ENCODE assay signal across 7 mouse cellular contexts in the genomic region with DNA sequence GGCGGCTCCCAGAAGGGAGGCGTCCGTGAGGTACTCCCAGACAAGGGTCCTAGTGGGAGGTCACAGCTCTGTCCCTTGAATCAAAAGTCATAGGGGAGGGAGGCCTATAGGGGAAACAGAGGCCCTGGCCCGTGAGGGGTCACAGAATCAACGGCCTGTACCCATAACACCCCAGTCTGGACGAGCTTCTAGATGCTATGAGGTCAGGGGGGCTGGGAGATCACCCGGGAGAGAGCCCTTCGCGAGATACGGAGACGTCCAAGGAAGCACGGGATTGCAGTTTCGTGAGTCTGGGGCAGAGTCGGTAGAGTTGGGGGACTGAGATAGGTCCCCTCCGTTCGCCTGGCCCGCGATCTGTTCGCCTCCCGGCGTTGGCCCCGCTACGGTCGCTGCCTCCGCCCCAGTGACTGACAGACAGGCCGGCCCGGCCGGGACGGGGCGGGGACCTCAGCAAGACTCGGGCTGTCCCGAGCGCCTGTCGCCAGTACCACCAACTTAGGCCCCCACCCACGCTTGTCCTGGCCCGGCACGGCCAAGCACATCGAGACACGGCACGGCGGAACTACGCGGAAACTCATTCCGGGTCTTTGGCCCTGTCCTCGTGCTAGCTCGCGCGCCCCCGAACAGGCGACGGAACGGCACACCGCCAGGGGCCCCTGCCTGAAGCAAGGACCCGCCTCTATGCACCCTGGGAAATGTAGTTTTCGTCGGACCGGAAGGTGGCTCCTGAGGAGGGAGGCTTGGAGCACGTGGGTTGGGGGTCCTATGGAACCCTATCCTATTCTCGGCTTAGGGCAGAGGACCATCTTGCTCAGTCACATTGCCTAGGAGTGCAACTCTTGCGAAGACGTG. TPM values are rescaled to one million over a fixed set of nuclear protein-coding genes. Genes with fewer than 3 reads are reported as not detected.
DNase-seq lines count a peak whose midpoint lies in the region; ATAC-seq lines count a peak whose summit lies in the region.

A gene (minus strand): TSS at position 409 of the 852 bp plus-strand sequence.

- WGBS in embryonic facial prominence, embryonic 11.5 days = 0% methylated on average over 61 of the region's 61 CpGs
- 0% methylated on average over 58 of the region's 61 CpGs for WGBS in limb, embryonic 11.5 days
- WGBS in midbrain, embryonic 14.5 days = under 1% methylated on average over 61 of the region's 61 CpGs

- ATAC-seq in embryonic facial prominence, embryonic 11.5 days (replicated peaks; ENCODE audit: insufficient number of reproducible peaks, low FRiP score, low TSS enrichment, low read depth) = peak; percentile 94
- ATAC-seq in limb, embryonic 11.5 days (ENCODE audit: insufficient number of reproducible peaks, low FRiP score, low TSS enrichment, low read depth) = peak; percentile 95
- ATAC-seq in midbrain, embryonic 14.5 days (ENCODE audit: low FRiP score, low TSS enrichment) = peak; percentile 95

- H3K9me3 ChIP-seq in embryonic facial prominence, embryonic 11.5 days (replicated peaks; ENCODE audit: control insufficient read depth, low read length) = no peaks in the 10 kb centered on the region
- no peaks in the 10 kb centered on the region for H3K9me3 ChIP-seq in limb, embryonic 11.5 days (ENCODE audit: control insufficient read depth, low read length)
- no peaks in the 10 kb centered on the region for H3K9me3 ChIP-seq in midbrain, embryonic 14.5 days (ENCODE audit: control insufficient read depth, low read length)

- peak within 1 kb of the TSS; percentile 74 for H3K9ac ChIP-seq in embryonic facial prominence, embryonic 11.5 days (replicated peaks; ENCODE audit: low read length)
- H3K9ac ChIP-seq in limb, embryonic 11.5 days (ENCODE audit: low read length) = peak within 1 kb of the TSS; percentile 78
- H3K9ac ChIP-seq in midbrain, embryonic 14.5 days (replicated peaks; ENCODE audit: low read length) = peak within 1 kb of the TSS; percentile 87

- H3K4me2 ChIP-seq in embryonic facial prominence, embryonic 11.5 days (ENCODE audit: low read depth, low read length) = peak within 1 kb of the TSS; percentile 94
- H3K4me2 ChIP-seq in limb, embryonic 11.5 days (ENCODE audit: low read depth, severe bottlenecking) = peak within 1 kb of the TSS; percentile 99
- H3K4me2 ChIP-seq in midbrain, embryonic 14.5 days (ENCODE audit: low read length) = peak within 1 kb of the TSS; percentile 99

- peak; percentile 95 for DNase-seq in adrenal gland, postnatal 14 days
- DNase-seq in embryonic facial prominence, embryonic 11.5 days (ENCODE audit: low spot score) = peak; percentile 98
- DNase-seq in heart, adult 11 months = peak; percentile 99
- peak; percentile 97 for DNase-seq in kidney, adult 18-20 months
- DNase-seq in limb, embryonic 11.5 days (ENCODE audit: low spot score) = peak; percentile 98
- DNase-seq in midbrain, embryonic 14.5 days = peak; percentile 97
- peak; percentile 81 to 93 for DNase-seq in spleen, adult 18-20 months

- H3K27ac ChIP-seq in embryonic facial prominence, embryonic 11.5 days (replicated peaks; ENCODE audit: low read depth, low read length) = peak within 1 kb of the TSS; percentile 74; the same call in 1 of the 2 replicates
- peak within 1 kb of the TSS; percentile 59; the same call in 1 of the 2 replicates for H3K27ac ChIP-seq in limb, embryonic 11.5 days (replicated peaks; ENCODE audit: low read depth, low read length)
- peak within 1 kb of the TSS; percentile 87 for H3K27ac ChIP-seq in midbrain, embryonic 14.5 days (replicated peaks; ENCODE audit: low read depth, low read length)

- H3K27me3 ChIP-seq in embryonic facial prominence, embryonic 11.5 days (ENCODE audit: control insufficient read depth, insufficient read depth, low read length) = no peaks in the 10 kb centered on the region
- no peaks in the 10 kb centered on the region for H3K27me3 ChIP-seq in limb, embryonic 11.5 days (ENCODE audit: control insufficient read depth, insufficient read depth, low read length)
- H3K27me3 ChIP-seq in midbrain, embryonic 14.5 days (ENCODE audit: control insufficient read depth, insufficient read depth, low read length) = no peaks in the 10 kb centered on the region

- H3K36me3 ChIP-seq in embryonic facial prominence, embryonic 11.5 days (replicated peaks; ENCODE audit: control insufficient read depth, insufficient read depth, low read depth, low read length) = no peaks in the 10 kb centered on the region
- H3K36me3 ChIP-seq in limb, embryonic 11.5 days (ENCODE audit: control insufficient read depth, insufficient read depth, low read length) = peaks cover 7% of the 10 kb centered on the region; the same call in 1 of the 2 replicates
- peaks cover 17% of the 10 kb centered on the region for H3K36me3 ChIP-seq in midbrain, embryonic 14.5 days (ENCODE audit: control insufficient read depth, insufficient read depth, low read length)

- peaks cover 4% of the 10 kb centered on the region; the same call in 1 of the 2 replicates for H3K4me1 ChIP-seq in embryonic facial prominence, embryonic 11.5 days (ENCODE audit: control insufficient read depth, insufficient read depth, low read length)
- H3K4me1 ChIP-seq in limb, embryonic 11.5 days (ENCODE audit: control insufficient read depth, insufficient read depth, low read length) = peaks cover 21% of the 10 kb centered on the region
- peaks cover 38% of the 10 kb centered on the region for H3K4me1 ChIP-seq in midbrain, embryonic 14.5 days (ENCODE audit: control insufficient read depth, insufficient read depth, low read length)

- H3K4me3 ChIP-seq in embryonic facial prominence, embryonic 11.5 days (ENCODE audit: low read depth, low read length) = peak within 1 kb of the TSS; percentile 65
- peak within 1 kb of the TSS; percentile 81 for H3K4me3 ChIP-seq in limb, embryonic 11.5 days (ENCODE audit: low read depth, low read length)
- peak within 1 kb of the TSS; percentile 85 for H3K4me3 ChIP-seq in midbrain, embryonic 14.5 days (replicated peaks; ENCODE audit: low read depth, low read length)

RNA-seq across cellular contexts. Expression of the gene that starts here (rescaled TPM):
- total RNA-seq in adrenal gland, postnatal 14 days (2021) = 43.8 and 46.6 TPM in 2 replicates
- polyA plus RNA-seq in embryonic facial prominence, embryonic 11.5 days (2014; fragmentation: Nextera tagmentation; extraction: Ambion mirVana) = 41.0 and 43.6 TPM in 2 replicates
- 41.3 and 41.7 TPM in 2 replicates for polyA plus RNA-seq in limb, embryonic 11.5 days (2014; fragmentation: Nextera tagmentation; extraction: Ambion mirVana)
- polyA plus RNA-seq in midbrain, embryonic 14.5 days (2014; fragmentation: Nextera tagmentation; extraction: Ambion mirVana) = 56.0 and 62.7 TPM in 2 replicates

Comparison
In these comparisons a context has a peak if more than half of its experiments do, and no peak if none do; other contexts are left out.
1. Peak in every context shown above with its lines: DNase-seq, ATAC-seq, H3K4me3 ChIP-seq and H3K27ac ChIP-seq.